Mouse (Mus musculus) midbrain, embryonic 15.5 days (tissue): ENCODE measurements around the gene Gpatch8. TPM values are rescaled to one million over a fixed set of nuclear protein-coding genes. Genes with fewer than 3 reads are reported as not detected.
A peak's percentile ranks its signal among the peaks of the same experiment; 100 is the strongest.

Experiments used
- ATAC-seq: fragments of 200-750 bp; cut with Nextera tagmentation; replicated peaks from 2 replicates; pipeline ENCODE4 v1.8.0; 2017; ENCODE audit warnings: moderate TSS enrichment
- H3K27ac ChIP-seq: fragments of 300-500 bp; sonication (generic); 2 replicates; pipeline ENCODE4 v1.5.1; 2015; ENCODE audit warnings: mild to moderate bottlenecking, inconsistent platforms
- H3K27me3 ChIP-seq: fragments of 300-500 bp; sonication (generic); replicated peaks from 2 replicates; pipeline ENCODE4 v1.6.1; 2015; ENCODE audit warnings: inconsistent platforms
- H3K36me3 ChIP-seq: fragments of 300-500 bp; sonication (generic); replicated peaks from 2 replicates; pipeline ENCODE4 v1.6.1; 2015; ENCODE audit warnings: inconsistent platforms
- H3K4me1 ChIP-seq: fragments of 300-500 bp; sonication (generic); 2 replicates; pipeline ENCODE4 v1.6.1; 2015; ENCODE audit warnings: inconsistent platforms
- H3K4me2 ChIP-seq: fragments of 300-500 bp; sonication (generic); 2 replicates; pipeline ENCODE4 v1.6.1; 2015; ENCODE audit warnings: inconsistent platforms, mild to moderate bottlenecking, moderate library complexity
- H3K4me3 ChIP-seq: fragments of 300-500 bp; sonication (generic); 2 replicates; pipeline ENCODE4 v1.5.1; 2015; ENCODE audit warnings: mild to moderate bottlenecking, inconsistent platforms
- H3K9ac ChIP-seq: fragments of 300-500 bp; sonication (generic); 2 replicates; pipeline ENCODE4 v1.6.1; 2015; ENCODE audit warnings: mild to moderate bottlenecking, inconsistent platforms
- H3K9me3 ChIP-seq: fragments of 300-500 bp; sonication (generic); 2 replicates; pipeline ENCODE4 v1.6.1; 2016; ENCODE audit warnings: inconsistent platforms
- WGBS: fragments of 180-500 bp; shearing (Covaris S2); methylation state at CpG from one replicate; pipeline ENCODE4 v1.1.7; 2015; ENCODE audit warnings: mixed read lengths; 5-methylcytosine and 5-hydroxymethylcytosine counted together
- polyA plus RNA-seq: library from polyadenylated mRNA; unstranded; fragments of >200 nt; fragmentation: Nextera tagmentation; extraction: Ambion mirVana; gene quantifications from 2 replicates; pipeline ENCODE4 v1.2.1, GENCODE M21; 2015

Gene Gpatch8
- polyA plus RNA-seq, 1 experiment from 2014 or later, result 76.4 TPM

- WGBS, result 60% methylated on average over 16 of the region's 16 CpGs
- H3K9ac ChIP-seq, result no peak overlapping the region
- H3K36me3 ChIP-seq, result no peaks in the 10 kb centered on the region
- H3K27me3 ChIP-seq, result peaks cover 8% of the 10 kb centered on the region; the same call in 1 of the 2 replicates
- no peak for ATAC-seq
- no peaks in the 10 kb centered on the region for H3K9me3 ChIP-seq
- no peak overlapping the region for H3K4me2 ChIP-seq
- peaks cover 9% of the 10 kb centered on the region for H3K4me1 ChIP-seq
- no peak overlapping the region for H3K27ac ChIP-seq
- no peak overlapping the region for H3K4me3 ChIP-seq
Observed at GRCm38 (mm10) chr11:102460541-102460940, 95.7 kb downstream of the Gpatch8 start.

DNA sequence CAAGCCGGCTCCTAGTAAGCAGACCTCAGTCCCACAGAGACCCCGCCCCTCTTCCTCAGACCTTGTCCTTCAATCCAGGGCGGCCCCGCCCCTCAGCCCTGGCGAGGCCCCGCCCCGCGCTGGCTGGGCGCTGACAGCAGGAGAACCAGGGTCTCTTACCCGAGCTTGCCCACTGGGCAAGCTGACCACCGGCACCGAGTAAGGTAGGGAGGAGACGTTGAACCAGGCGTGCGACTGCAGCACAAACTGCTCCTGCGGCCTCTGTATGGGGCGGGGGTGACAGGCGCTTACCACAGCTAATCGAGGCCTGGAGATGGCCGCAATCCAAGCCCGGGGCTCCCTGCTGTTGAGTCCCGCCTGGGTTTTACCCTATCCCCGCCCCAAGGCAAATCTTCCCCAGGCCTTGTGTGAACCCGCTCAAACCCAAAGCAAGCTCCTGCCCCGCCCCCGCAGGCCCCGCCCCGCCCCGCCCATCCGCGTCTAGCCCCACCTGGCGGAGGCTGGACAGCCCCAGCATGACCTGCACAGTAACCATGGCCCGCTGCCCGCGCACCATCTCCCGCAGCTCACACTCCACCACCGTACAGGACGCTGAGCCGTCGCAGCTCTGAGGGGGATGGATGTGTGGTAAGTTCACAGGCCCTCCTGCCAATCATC is 100.3 kb downstream of the Gpatch8 start:
- Histone ChIP-seq H3K4me3 (peak overlapping the region; percentile 48), H3K4me1 (peaks cover 16% of the 10 kb centered on the region), H3K4me2 (peak overlapping the region; percentile 71), H3K27me3 (peaks cover 12% of the 10 kb centered on the region; the same call in 1 of the 2 replicates), H3K36me3 (no peaks in the 10 kb centered on the region), H3K9me3 (no peaks in the 10 kb centered on the region), H3K9ac (peak overlapping the region; percentile 51), H3K27ac (peak overlapping the region; percentile 59)
- WGBS, result under 1% methylated on average over 35 of the region's 40 CpGs
- peak; percentile 92 for ATAC-seq

GRCm38 (mm10) chr11:102453131-102453530 is 103.1 kb downstream of the Gpatch8 start:
- Histone ChIP-seq H3K36me3 (no peaks in the 10 kb centered on the region), H3K9me3 (no peaks in the 10 kb centered on the region), H3K27ac (no peak overlapping the region), H3K4me3 (no peak overlapping the region), H3K9ac (no peak overlapping the region), H3K27me3 (peaks cover 12% of the 10 kb centered on the region; the same call in 1 of the 2 replicates), H3K4me2 (no peak overlapping the region), H3K4me1 (peaks cover 23% of the 10 kb centered on the region)
- ATAC-seq, result no peak
- 18% methylated on average over 10 of the region's 10 CpGs for WGBS

GRCm38 (mm10) chr11:102449043-102450008 is 106.9 kb downstream of the Gpatch8 start:
- peaks cover 35% of the 10 kb centered on the region for H3K4me1 ChIP-seq
- H3K27ac ChIP-seq, result no peak overlapping the region
- no peak overlapping the region for H3K4me3 ChIP-seq
- no peak for ATAC-seq
- WGBS, result 42% methylated on average over 17 of the region's 17 CpGs
- no peaks in the 10 kb centered on the region for H3K36me3 ChIP-seq
- H3K4me2 ChIP-seq, result no peak overlapping the region
- no peak overlapping the region for H3K9ac ChIP-seq
- H3K9me3 ChIP-seq, result no peaks in the 10 kb centered on the region
- peaks cover 4% of the 10 kb centered on the region; the same call in 1 of the 2 replicates for H3K27me3 ChIP-seq

GRCm38 (mm10) chr11:102448327-102448726 is 107.9 kb downstream of the Gpatch8 start:
- H3K4me3 ChIP-seq, result no peak overlapping the region; the same call in 1 of the 2 replicates
- H3K36me3 ChIP-seq, result 0 out of 2 replicates have a peak, but pooled peaks cover 4% of the 10 kb centered on the region
- peak overlapping the region; percentile 85 for H3K4me2 ChIP-seq
- H3K27ac ChIP-seq, result no peak overlapping the region
- H3K27me3 ChIP-seq, result peaks cover 4% of the 10 kb centered on the region; the same call in 1 of the 2 replicates
- H3K9ac ChIP-seq, result no peak overlapping the region
- no peaks in the 10 kb centered on the region for H3K9me3 ChIP-seq
- WGBS, result 14% methylated on average over 8 of the region's 8 CpGs
- ATAC-seq, result no peak
- peaks cover 44% of the 10 kb centered on the region for H3K4me1 ChIP-seq

DNA sequence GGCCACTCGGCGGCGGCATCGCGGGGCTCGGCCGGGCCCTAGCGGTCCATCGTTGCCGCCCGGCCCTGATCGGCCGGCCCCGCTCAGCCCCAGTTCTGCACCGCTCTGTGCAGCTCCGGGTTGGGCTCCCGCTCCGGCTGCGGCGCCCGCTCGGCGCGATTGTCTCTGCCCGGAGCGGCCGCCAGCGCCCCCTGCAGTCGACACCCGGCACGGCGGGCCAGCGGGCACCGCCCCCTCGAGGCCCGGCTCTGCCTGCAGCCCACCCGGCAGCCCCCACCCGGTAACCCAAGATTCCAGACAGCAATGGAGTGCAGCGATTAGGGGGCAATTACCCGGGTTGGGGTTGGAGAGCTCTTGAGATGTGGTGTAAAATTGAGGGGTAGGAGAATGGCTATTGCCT is 108.7 kb downstream of the Gpatch8 start, which contains the start of gene Fam171a2:
Fam171a2 (minus strand) TSS at position 186 of the 400 bp plus-strand sequence.
- Histone ChIP-seq H3K4me3 (peak within 1 kb of the TSS; percentile 97), H3K36me3 (0 out of 2 replicates have a peak, but pooled peaks cover 9% of the 10 kb centered on the region), H3K4me2 (peak within 1 kb of the TSS; percentile 85), H3K27ac (peak within 1 kb of the TSS; percentile 99), H3K4me1 (peaks cover 44% of the 10 kb centered on the region), H3K9me3 (no peaks in the 10 kb centered on the region), H3K27me3 (peaks cover 4% of the 10 kb centered on the region; the same call in 1 of the 2 replicates), H3K9ac (peak within 1 kb of the TSS; percentile 99)
- ATAC-seq, result peak; percentile 80
- WGBS, result 0% methylated on average over 35 of the region's 40 CpGs

- Histone ChIP-seq H3K27ac (peak overlapping the region; percentile 99), H3K36me3 (peaks cover 9% of the 10 kb centered on the region; the same call in 1 of the 2 replicates), H3K4me1 (peaks cover 44% of the 10 kb centered on the region), H3K4me3 (peak overlapping the region; percentile 97), H3K9ac (peak overlapping the region; percentile 99), H3K9me3 (no peaks in the 10 kb centered on the region), H3K27me3 (peaks cover 4% of the 10 kb centered on the region; the same call in 1 of the 2 replicates), H3K4me2 (peak overlapping the region; percentile 85)
- under 1% methylated on average over 40 of the region's 49 CpGs for WGBS
- ATAC-seq, result peak; percentile 68
Observed at GRCm38 (mm10) chr11:102446581-102447461, 109.4 kb downstream of the Gpatch8 start.

GRCm38 (mm10) chr11:102445891-102446361 is 110.3 kb downstream of the Gpatch8 start:
- H3K27me3 ChIP-seq, result no peaks in the 10 kb centered on the region; the same call in 1 of the 2 replicates
- H3K4me1 ChIP-seq, result peaks cover 44% of the 10 kb centered on the region
- peaks cover 9% of the 10 kb centered on the region; the same call in 1 of the 2 replicates for H3K36me3 ChIP-seq
- no peaks in the 10 kb centered on the region for H3K9me3 ChIP-seq
- H3K27ac ChIP-seq, result peak overlapping the region; percentile 99
- 4% methylated on average over 7 of the region's 7 CpGs for WGBS
- H3K4me2 ChIP-seq, result peak overlapping the region; percentile 85
- peak overlapping the region; percentile 97 for H3K4me3 ChIP-seq
- H3K9ac ChIP-seq, result peak overlapping the region; percentile 99
- peak; percentile 34; the same call in 1 of the 2 replicates for ATAC-seq

DNA sequence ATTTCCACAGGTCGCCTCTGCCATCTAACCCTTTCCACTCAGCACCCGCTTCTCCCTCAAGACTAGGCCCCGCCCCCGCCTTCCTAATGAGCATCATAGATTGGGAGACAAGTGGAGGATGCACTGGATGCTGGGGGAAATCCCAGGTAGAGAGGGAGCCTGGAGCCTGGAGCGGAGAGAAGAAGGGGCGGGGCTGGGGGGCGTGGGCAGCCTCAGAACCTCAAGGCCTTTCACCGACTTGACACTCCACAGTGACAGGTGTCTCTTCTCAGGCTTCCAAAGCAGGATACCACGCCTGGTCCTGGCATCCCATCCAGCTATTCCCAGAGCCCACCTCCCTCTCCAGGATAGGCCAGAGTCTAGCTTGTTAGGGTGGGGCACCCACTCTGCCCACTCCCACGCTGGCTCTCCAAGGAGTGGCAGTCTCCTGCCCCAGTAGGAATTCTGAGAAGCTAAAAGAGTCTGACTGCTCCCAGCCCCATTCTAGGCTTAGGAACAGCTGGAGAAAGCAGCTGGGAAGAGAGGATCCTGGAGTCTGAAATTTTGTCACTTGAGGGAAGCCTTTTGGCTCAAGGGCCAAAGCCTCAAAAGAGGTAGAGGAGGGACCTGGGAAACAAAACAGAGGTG is 110.8 kb downstream of the Gpatch8 start:
- Histone ChIP-seq H3K9me3 (no peaks in the 10 kb centered on the region), H3K4me1 (peaks cover 44% of the 10 kb centered on the region), H3K27ac (peak overlapping the region; percentile 99), H3K4me3 (peak overlapping the region; percentile 97), H3K9ac (peak overlapping the region; percentile 99), H3K4me2 (peak overlapping the region; percentile 85), H3K36me3 (peaks cover 13% of the 10 kb centered on the region; the same call in 1 of the 2 replicates), H3K27me3 (no peaks in the 10 kb centered on the region; the same call in 1 of the 2 replicates)
- no peak for ATAC-seq
- 13% methylated on average over 10 of the region's 10 CpGs for WGBS

- Histone ChIP-seq H3K27me3 (no peaks in the 10 kb centered on the region; the same call in 1 of the 2 replicates), H3K9me3 (no peaks in the 10 kb centered on the region), H3K4me3 (peak overlapping the region; percentile 97), H3K9ac (peak overlapping the region; percentile 99), H3K4me1 (peaks cover 44% of the 10 kb centered on the region), H3K4me2 (peak overlapping the region; percentile 85), H3K27ac (peak overlapping the region; percentile 99), H3K36me3 (peaks cover 19% of the 10 kb centered on the region; the same call in 1 of the 2 replicates)
- ATAC-seq, result no peak
- WGBS, result 7% methylated on average over 6 of the region's 6 CpGs
Observed at GRCm38 (mm10) chr11:102444781-102445180, 111.4 kb downstream of the Gpatch8 start.
